Mouse (Mus musculus): ENCODE data around the gene H2-K1. TPM values are rescaled to one million over a fixed set of nuclear protein-coding genes. Genes with fewer than 3 reads are reported as not detected.

Gene H2-K1
- polyA plus RNA-seq, 1 experiment = 2,389 TPM

DNA sequence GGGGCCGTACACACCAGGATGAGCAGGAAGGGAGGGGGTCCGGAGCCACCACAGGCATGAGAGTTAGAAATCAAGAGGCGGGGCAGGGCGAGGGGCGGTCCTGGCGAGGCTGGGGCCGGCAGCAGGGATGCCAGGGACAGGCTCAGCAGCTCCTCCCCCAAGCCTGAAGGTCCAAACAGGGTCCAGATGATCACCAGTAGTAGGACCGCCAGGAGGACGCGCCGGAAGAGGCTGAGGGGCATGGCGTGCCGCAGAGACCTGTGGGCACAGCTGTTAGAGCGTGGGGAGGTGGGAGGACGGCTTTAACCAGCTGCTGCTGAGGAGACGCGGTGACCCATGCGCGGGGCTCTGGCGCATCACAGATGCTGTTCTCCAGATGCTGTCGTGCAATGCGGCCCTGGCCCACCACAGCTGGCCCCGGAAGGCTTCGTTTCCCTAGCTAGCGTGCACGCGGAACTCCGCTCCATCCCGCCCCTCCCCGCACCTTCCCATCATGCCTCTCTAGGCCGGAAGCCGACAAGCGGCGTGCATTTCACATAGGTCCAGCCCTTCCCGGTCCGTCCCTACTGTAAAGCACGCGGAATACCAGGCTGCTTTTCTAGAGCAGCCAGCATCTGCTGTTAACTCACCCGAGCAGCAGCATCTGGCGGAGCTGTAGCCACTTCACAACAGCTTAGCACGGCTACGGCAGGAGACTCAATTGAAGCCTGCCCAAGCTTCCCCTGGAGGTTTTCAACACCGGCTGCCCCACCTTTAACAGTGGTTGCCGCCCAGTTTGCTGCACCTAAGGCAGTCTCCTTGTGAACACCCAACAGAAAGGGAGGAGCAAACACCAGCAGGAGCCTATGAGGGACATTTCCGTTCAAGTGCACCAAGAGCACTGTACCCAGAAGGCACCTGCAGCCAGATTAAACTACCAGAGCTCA, 48.9 kb downstream of the H2-K1 start, which contains the start of gene B3galt4:
TSS of gene B3galt4 (minus strand) at position 468 of the 926 bp plus-strand sequence.
- Histone ChIP-seq H3K4me3 (replicated peaks; ENCODE audit: extremely low read depth, low read depth, low read length) (peak within 1 kb of the TSS; percentile 88), H3K4me1 (ENCODE audit: control insufficient read depth, insufficient read depth, low read length) (peaks cover 17% of the 10 kb centered on the region)
- peak; percentile 63 for DNase-seq
- WGBS = 1% methylated on average over 45 of the region's 45 CpGs
- TF ChIP-seq POLR2A (IDR thresholded peaks at IDR 0.05; ENCODE audit: borderline replicate concordance, extremely low read depth, low read depth, low read length) (peak; percentile 60; the same call in 1 of the 2 replicates), CTCF (IDR thresholded peaks at IDR 0.05; ENCODE audit: insufficient read depth, low read length) (no peak)

DNA sequence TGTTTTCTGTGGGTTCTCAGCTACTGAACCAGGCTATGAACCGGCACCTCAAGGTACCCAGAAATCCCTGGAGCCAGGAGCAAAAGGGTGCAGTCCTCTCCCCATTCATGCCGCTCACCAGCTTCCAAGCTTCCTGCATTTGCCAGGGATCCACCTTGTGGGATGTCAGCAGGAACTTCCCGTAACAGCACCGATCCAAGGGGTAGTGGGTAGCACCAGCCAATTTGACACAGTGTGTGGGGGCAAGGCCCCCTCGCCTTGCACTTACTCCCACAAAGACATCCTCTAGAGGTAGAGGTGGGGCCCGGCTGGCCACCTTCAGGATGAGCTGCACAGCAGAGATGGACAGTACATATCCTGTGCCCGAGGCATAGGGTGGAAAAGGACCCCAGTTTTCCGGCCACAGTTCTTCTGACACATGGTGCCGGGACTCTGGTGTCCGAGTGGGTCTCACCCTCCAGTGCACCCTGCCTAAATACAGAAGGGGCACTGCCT, 50.0 kb downstream of the H2-K1 start:
- H3K4me3 ChIP-seq (replicated peaks; ENCODE audit: extremely low read depth, low read depth, low read length) = no peak overlapping the region
- no peak for TF ChIP-seq POLR2A (IDR thresholded peaks at IDR 0.05; ENCODE audit: borderline replicate concordance, extremely low read depth, low read depth, low read length)
- no peak for DNase-seq

DNA sequence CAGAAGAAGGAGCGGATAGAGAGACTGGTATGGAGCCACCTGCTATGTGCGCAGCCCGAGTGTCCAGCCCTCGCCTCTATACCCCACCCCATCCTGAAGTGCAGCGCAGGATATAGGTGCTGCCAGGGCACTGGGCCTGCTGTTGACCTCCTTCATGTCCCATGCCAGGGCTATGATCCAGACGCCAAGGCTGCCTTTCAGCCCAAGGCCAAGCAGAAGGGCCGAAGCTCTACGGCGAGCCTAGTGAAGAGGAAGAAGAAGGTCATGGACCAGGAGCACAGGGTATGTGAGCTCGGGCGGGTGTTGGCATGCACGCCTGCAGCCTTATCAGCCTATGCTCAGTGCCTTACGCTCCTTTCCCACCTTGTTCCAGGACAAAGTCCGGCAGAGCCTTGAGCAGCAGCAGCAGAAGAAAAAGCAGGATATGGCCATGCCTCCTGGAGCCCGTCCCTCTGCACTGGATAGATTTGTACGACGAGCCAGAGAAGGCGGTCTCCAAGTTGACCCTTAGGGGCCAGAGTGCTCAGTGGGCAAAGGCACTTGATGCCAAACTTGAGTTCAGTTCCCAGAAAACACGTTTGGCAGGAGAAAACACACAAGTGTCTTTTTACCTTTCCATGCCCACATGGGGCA, 51.1 kb downstream of the H2-K1 start:
- no peak overlapping the region for H3K4me3 ChIP-seq (replicated peaks; ENCODE audit: extremely low read depth, low read depth, low read length)
- TF ChIP-seq POLR2A (IDR thresholded peaks at IDR 0.05; ENCODE audit: borderline replicate concordance, extremely low read depth, low read depth, low read length) (no peak), CTCF (IDR thresholded peaks at IDR 0.05; ENCODE audit: insufficient read depth, low read length) (no peak)
- 85% methylated on average over 19 of the region's 19 CpGs for WGBS
- no peak for DNase-seq
- H3K4me1 ChIP-seq (ENCODE audit: control insufficient read depth, insufficient read depth, low read length) = peaks cover 11% of the 10 kb centered on the region; the same call in 1 of the 2 replicates

More for the DNA sequence above, 50.0 kb downstream of the H2-K1 start:
- H3K4me1 ChIP-seq (ENCODE audit: control insufficient read depth, insufficient read depth, low read length) = peaks cover 17% of the 10 kb centered on the region; the same call in 1 of the 2 replicates
- 68% methylated on average over 10 of the region's 10 CpGs for WGBS

DNA sequence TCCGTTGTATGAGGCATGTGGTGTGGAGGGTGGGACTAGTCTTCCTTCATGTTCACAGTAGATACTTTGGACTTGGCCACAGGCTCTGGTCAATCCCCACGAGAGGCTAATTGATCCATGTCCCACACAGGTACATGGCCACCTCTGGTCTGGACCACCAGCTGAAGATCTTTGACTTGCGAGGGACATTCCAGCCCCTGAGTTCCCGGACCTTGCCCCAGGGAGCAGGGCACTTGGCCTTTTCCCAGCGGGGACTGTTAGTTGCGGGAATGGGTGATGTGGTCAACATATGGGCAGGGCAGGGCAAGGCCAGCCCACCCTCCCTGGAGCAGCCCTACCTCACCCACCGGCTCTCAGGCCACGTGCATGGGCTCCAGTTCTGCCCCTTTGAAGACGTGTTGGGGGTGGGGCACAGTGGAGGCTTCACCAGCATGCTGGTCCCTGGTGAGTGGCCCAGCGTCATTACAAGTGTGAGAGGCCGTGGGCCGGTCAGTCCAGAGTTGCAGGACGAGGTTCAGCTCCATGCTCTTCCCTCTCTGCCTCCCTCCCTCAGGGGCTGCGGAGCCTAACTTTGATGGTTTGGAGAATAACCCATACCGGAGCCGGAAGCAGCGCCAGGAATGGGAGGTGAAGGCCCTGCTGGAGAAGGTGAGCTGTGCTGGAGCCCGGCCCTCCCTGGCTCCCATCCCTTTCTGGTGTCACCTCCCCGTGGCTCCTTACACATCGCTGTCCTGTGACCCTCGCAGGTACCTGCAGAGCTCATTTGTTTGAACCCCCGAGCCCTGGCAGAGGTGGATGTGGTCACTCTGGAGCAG, 51.9 kb downstream of the H2-K1 start:
- Histone ChIP-seq H3K4me1 (ENCODE audit: control insufficient read depth, insufficient read depth, low read length) (peaks cover 11% of the 10 kb centered on the region; the same call in 1 of the 2 replicates), H3K4me3 (replicated peaks; ENCODE audit: extremely low read depth, low read depth, low read length) (no peak overlapping the region)
- 86% methylated on average over 22 of the region's 22 CpGs for WGBS
- no peak for TF ChIP-seq CTCF (IDR thresholded peaks at IDR 0.05; ENCODE audit: insufficient read depth, low read length)
- no peak for TF ChIP-seq POLR2A (IDR thresholded peaks at IDR 0.05; ENCODE audit: borderline replicate concordance, extremely low read depth, low read depth, low read length)
- no peak for DNase-seq

DNA sequence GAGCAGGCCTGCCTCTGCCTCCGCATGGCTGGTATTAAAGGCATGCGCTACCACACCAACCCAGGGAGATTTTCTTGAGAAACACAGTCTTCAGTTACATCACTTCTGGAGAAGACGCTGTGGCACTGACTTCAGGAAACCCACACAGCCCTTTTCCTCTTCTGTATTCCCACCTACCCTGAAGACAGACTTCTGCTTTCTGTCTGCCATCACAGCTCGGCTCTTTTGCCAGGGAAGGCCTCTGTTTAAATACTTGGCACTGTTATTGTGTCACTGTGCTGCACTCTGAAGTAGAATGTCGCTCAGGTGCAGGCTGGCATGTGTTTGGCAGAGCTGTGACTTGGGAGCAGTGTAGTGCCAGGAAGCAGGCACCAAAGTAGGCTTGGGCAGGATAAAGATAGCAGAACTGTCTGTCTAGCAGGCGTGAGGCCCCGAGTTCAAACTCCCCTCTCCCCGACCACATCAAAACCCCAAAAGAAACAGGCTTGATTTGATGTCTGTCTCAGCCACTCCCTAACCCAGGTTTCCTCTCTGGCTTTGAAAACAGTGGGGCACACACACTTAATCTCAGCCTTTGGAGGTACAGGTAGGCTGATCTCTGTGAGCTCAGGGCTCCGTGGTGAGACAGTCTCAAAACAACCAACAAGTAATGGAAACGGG, 52.6 kb downstream of the H2-K1 start:
- DNase-seq = no peak
- TF ChIP-seq POLR2A (IDR thresholded peaks at IDR 0.05; ENCODE audit: borderline replicate concordance, extremely low read depth, low read depth, low read length) = no peak
- no peak for TF ChIP-seq CTCF (IDR thresholded peaks at IDR 0.05; ENCODE audit: insufficient read depth, low read length)
- H3K4me1 ChIP-seq (ENCODE audit: control insufficient read depth, insufficient read depth, low read length) = peaks cover 11% of the 10 kb centered on the region; the same call in 1 of the 2 replicates
- WGBS = 75% methylated on average over 10 of the region's 10 CpGs
- no peak overlapping the region for H3K4me3 ChIP-seq (replicated peaks; ENCODE audit: extremely low read depth, low read depth, low read length)

Other genes with a start within 250 kb of the H2-K1 start
- 389 and 406 TPM in 2 replicates for gene Rab11b, start 239.8 kb downstream of the H2-K1 start, polyA plus RNA-seq (2012; rRNA removed)
- 34.6 and 87.6 TPM in 2 replicates for gene Angptl4, start 218.5 kb downstream of the H2-K1 start, polyA plus RNA-seq (2012; rRNA removed)
- gene Kank3, start 189.8 kb downstream of the H2-K1 start, polyA plus RNA-seq (2012; rRNA removed) = 395 and 450 TPM in 2 replicates
- 506 and 507 TPM in 2 replicates for gene Rps28, start 175.8 kb downstream of the H2-K1 start, polyA plus RNA-seq (2012; rRNA removed)
- gene Ndufa7, start 175.8 kb downstream of the H2-K1 start, polyA plus RNA-seq (2012; rRNA removed) = 334 and 389 TPM in 2 replicates
- gene Cd320, start 157.3 kb downstream of the H2-K1 start, polyA plus RNA-seq (2012; rRNA removed) = 28.3 and 30.4 TPM in 2 replicates
- gene Gm7029, start 126.5 kb downstream of the H2-K1 start, polyA plus RNA-seq (2012; rRNA removed) = not detected in 2 replicates
- gene Kifc1, start 109.7 kb downstream of the H2-K1 start, polyA plus RNA-seq (2012; rRNA removed) = 1.2 and 3.0 TPM in 2 replicates
- 0.33 and 0.41 TPM in 2 replicates for gene Platr17, start 95.2 kb downstream of the H2-K1 start, polyA plus RNA-seq (2012; rRNA removed)
- gene Daxx, start 90.9 kb downstream of the H2-K1 start, polyA plus RNA-seq (2012; rRNA removed) = 33.7 and 35.9 TPM in 2 replicates
- gene Tapbp, start 84.4 kb downstream of the H2-K1 start, polyA plus RNA-seq (2012; rRNA removed) = 225 and 249 TPM in 2 replicates
- 65.1 and 92.1 TPM in 2 replicates for gene Zbtb22, start 84.4 kb downstream of the H2-K1 start, polyA plus RNA-seq (2012; rRNA removed)
- 247 and 272 TPM in 2 replicates for gene Rgl2, start 70.8 kb downstream of the H2-K1 start, polyA plus RNA-seq (2012; rRNA removed)
- 19.2 and 26.2 TPM in 2 replicates for gene Pfdn6, start 60.0 kb downstream of the H2-K1 start, polyA plus RNA-seq (2012; rRNA removed)
- gene Wdr46, start 59.7 kb downstream of the H2-K1 start, polyA plus RNA-seq (2012; rRNA removed) = 13.4 and 16.8 TPM in 2 replicates
- 11.4 and 12.6 TPM in 2 replicates for gene B3galt4, start 48.9 kb downstream of the H2-K1 start, polyA plus RNA-seq (2012; rRNA removed)
- 62.8 and 70.3 TPM in 2 replicates for gene Vps52, start 44.5 kb downstream of the H2-K1 start, polyA plus RNA-seq (2012; rRNA removed)
- 260 and 331 TPM in 2 replicates for gene Rps18, start 44.3 kb downstream of the H2-K1 start, polyA plus RNA-seq (2012; rRNA removed)
- gene Ring1, start 24.3 kb upstream of the H2-K1 start, polyA plus RNA-seq (2012; rRNA removed) = 40.7 and 53.6 TPM in 2 replicates
- 91.2 and 130 TPM in 2 replicates for gene H2-Ke6, start 27.7 kb upstream of the H2-K1 start, polyA plus RNA-seq (2012; rRNA removed)
- 161 and 183 TPM in 2 replicates for gene Slc39a7, start 31.3 kb upstream of the H2-K1 start, polyA plus RNA-seq (2012; rRNA removed)
- 63.2 and 79.8 TPM in 2 replicates for gene Rxrb, start 31.5 kb upstream of the H2-K1 start, polyA plus RNA-seq (2012; rRNA removed)
- 1.0 and 1.3 TPM in 2 replicates for gene Col11a2, start 39.1 kb upstream of the H2-K1 start, polyA plus RNA-seq (2012; rRNA removed)
- 14.1 and 19.8 TPM in 2 replicates for gene H2-Oa, start 92.0 kb upstream of the H2-K1 start, polyA plus RNA-seq (2012; rRNA removed)
- gene H2-DMa, start 119.2 kb upstream of the H2-K1 start, polyA plus RNA-seq (2012; rRNA removed) = 109 and 118 TPM in 2 replicates
- 101 and 140 TPM in 2 replicates for gene Brd2, start 122.3 kb upstream of the H2-K1 start, polyA plus RNA-seq (2012; rRNA removed)
- 33.3 and 38.9 TPM in 2 replicates for gene H2-DMb2, start 143.0 kb upstream of the H2-K1 start, polyA plus RNA-seq (2012; rRNA removed)
- 146 and 187 TPM in 2 replicates for gene H2-DMb1, start 152.7 kb upstream of the H2-K1 start, polyA plus RNA-seq (2012; rRNA removed)
- 45.1 and 46.3 TPM in 2 replicates for gene Tap1, start 187.2 kb upstream of the H2-K1 start, polyA plus RNA-seq (2012; rRNA removed)
- gene Psmb9, start 187.4 kb upstream of the H2-K1 start, polyA plus RNA-seq (2012; rRNA removed) = 83.8 and 99.1 TPM in 2 replicates
- 112 and 130 TPM in 2 replicates for gene Psmb8, start 197.4 kb upstream of the H2-K1 start, polyA plus RNA-seq (2012; rRNA removed)
- gene Tap2, start 203.2 kb upstream of the H2-K1 start, polyA plus RNA-seq (2012; rRNA removed) = 68.8 and 70.9 TPM in 2 replicates
- 18.8 and 34.6 TPM in 2 replicates for gene H2-Ob, start 238.6 kb upstream of the H2-K1 start, polyA plus RNA-seq (2012; rRNA removed)

Measured in lung, adult 2 months (tissue).